Mouse (Mus musculus) natural killer cell, adult 2 months (primary cell): ENCODE measurements around the gene Ttc16.

ENCODE experiments used
- DNase-seq, 2 experiments: peaks; one replicate each; pipeline ENCODE4 v3.0.0; 2022; ENCODE audit warnings: low spot score in 2 of 2

Ttc16 gene

DNA sequence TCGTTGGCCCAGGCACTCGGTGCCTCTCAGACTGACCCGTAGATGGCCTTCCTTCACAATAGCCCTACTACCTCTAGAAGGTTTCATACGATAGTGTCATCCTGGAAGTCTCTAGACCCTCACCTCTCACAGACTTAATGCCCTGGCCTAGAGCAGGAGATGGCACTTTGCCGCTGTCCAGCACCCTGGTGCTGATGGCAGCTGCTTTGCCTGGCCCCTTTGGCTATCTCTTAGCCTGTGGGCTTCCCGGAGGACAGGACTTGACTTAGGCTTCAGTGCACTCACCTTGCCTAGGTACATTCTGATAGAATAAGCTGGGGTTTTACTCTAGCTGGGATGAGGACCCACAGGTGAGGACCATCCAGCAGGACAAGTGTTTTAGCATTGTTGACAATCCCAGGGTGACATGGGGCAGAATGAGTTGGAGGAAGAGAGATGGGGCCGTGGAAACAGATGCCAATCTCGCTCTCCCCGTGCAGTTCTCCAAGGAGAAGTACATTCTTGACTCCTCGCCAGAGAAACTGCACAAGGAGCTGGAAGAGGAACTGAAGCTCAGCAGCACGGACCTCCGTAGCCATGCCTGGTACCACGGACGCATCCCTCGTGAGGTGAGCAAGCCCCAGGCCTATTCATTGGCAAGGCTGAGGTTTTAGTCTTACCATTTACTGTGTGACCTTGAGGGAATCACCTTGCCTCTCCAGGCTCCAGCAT is 31.0 kb downstream of the Ttc16 start:
- DNase-seq: no peak

DNA sequence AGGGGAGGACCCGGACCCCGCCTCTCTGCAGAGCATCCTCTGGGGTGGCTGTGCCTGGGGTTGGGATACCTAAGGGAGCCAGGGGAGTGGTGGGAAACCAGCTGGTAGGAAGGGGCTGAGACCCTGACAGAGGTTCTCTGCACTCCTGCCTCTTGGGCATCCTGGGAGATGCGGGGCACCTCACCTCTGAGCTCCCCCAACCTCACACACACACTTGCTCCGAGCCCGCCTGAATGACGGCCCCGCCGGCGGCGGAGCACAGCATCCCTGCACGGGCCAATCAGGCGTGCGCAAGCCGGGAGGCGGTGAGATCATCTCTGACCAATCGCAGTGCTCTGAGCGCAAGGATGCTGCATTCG is 33.3 kb downstream of the Ttc16 start:
- DNase-seq: no peak

DNA sequence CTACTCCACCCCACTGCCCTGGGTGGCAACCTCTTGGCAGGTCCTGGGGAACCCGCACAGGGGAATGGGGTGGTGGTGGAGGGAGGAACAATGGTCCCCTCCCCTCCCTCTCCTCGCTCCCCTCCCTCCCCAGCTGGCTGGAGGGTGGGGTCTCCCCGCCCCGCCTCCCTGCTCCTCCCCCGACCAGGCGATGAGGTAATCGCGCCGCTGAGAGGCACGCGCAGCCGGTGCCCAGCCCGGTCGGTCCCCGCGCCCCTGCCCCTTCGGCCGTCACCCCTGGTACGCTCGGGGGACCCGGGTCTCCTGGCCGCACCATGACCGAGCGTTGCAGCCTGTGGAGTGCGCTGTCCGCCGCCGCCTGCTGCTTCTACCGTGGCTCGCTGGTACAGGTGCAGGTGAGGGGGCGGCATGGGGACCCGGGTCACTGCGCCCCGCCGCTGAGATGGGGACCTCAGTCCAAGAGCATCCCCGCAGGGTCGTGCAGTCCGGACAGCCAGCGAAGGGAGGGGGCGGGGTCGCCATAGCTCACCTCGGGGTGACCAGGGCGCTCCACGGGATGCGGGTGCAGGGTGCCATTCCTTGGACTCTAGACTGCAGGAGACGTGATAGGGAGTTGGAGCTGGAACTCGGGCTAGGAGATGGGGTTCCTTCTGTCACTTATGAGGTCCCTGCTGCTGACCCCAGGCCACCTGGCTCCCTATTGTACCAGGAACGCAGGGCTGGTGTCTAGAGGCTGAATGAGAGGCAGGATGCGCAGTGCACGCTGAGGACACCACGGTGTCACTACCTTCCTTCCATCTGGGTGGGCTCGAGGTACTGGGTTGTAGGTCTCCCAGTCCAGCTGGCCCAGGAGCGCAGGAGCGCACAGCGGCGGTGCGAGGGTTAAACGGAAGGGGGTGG is 33.9 kb downstream of the Ttc16 start:
- no peak for DNase-seq

DNA sequence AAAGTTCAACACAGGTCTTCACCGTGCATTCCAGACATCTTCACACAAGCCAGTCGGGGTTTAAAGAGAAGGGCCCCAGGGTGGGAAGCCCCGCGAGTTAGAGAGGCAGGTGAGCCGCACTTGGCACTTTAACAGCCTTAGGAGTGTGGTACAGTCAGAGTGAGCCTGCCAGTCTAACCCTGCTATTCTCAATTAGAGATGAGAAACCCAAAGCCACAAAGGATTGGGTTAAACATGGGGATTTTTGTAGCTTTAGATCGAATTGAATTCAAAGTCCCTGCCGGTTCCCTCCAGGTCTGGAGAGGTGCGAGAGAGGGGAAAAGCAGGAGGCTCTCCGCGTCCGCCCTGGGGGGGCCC is 34.5 kb downstream of the Ttc16 start, which contains the start of gene 6330409D20Rik:
TSS of gene 6330409D20Rik (minus strand) at position 101 of the 357 bp plus-strand sequence.
- no peak for DNase-seq

DNA sequence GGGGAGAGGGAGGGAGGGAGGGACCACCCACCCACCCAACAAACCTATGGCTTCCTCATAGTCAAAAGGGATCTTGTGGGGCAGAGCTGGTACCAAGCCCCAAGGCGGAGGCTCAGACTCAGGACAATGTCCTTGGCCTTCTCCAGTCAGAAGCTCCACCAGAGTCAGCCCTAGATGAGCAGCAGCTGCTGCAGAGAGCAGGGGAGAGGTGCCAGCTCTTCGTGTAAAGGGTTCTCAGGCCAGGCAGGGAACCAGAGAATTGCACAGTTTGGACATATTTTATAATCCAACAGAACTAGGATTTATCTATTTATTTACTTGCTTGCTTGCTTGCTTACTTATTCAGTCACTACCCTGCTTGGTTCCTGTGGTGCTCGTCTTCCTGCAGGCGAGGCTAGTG is 36.1 kb downstream of the Ttc16 start:
- DNase-seq: no peak

DNA sequence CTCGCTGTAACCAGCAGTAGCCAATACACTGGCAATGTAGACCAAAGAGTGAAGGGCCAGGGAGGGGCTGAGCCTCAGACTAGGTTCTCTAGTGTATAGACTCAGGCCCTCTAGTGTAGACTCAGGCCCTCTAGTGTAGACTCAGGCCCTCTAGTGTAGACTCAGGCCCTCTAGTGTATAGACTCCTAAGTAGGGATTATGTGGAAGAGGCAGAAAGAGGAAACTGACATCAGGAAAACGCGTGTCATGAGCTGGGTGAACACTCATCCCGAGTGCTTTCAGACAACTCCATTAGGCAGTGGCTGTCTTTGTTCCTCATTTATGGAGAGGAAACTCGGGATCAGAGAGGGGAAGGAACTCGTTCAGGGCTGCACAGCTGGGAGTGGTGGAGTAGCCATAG is 38.4 kb downstream of the Ttc16 start:
- no peak for DNase-seq

DNA sequence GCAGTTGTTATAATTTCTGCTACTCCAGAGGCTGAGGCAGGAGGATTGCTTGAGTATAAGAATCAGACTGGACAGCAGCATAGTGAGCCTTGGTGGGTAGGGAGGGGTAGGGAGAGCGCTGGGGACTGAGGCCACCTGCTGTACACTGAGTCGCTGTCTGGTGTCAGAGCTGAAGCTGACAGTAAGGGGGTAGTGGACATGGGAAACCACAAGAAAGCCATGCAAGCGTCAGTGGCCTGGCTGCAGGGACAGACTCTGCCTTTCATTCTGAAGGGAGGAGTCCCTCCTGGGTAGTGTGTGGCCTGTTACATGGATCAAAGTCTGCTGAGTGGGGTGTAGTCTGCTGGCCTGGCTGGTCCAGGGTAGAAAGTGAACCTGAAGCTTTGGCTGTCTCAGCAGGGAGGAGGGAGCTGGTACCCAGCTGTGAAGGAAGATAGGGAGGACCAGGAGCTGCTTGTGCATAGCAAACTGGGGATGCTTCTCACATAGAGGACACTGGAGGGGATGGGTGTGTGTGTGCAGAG is 39.1 kb downstream of the Ttc16 start:
- peak; percentile 52 to 73 for DNase-seq

DNA sequence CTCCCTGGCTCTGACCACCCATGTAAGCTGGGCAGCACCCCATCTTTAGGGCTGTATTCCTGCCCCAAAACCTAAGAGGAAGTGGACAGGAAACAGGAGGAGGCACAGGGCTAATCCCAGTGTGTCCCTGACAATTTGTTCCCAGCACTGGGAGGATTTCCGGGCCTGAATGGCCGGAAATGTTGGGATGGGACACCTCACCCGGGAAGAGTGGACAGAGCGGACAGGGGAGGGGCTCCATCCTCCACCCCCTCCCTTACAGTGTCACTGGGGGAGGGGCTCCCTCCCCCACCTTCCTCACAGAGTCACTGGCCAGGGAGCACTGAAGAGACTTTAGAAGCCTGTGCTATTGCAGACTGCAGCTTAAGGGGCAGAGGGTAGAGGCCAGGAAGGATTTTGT is 40.5 kb downstream of the Ttc16 start:
- DNase-seq: no peak

DNA sequence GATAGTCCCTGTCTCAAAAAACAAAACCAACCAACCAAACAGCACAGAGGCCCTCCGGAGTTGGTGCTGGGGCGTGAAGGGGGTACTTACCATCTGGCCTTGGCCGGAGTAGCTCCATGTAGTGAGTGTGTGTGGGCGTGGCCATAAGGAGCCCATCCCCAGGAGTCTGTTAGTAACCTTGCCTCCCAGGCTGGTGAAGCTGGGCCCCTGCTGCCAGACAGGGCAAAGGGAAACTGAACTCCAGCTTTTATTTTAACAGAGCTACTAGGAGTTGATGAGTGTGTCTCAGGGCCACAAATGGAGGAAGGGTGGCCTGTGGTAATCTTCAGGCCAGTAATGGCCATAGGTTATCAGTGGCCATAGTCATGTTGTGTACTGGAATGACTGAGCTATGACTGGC is 41.0 kb downstream of the Ttc16 start:
- DNase-seq: no peak

DNA sequence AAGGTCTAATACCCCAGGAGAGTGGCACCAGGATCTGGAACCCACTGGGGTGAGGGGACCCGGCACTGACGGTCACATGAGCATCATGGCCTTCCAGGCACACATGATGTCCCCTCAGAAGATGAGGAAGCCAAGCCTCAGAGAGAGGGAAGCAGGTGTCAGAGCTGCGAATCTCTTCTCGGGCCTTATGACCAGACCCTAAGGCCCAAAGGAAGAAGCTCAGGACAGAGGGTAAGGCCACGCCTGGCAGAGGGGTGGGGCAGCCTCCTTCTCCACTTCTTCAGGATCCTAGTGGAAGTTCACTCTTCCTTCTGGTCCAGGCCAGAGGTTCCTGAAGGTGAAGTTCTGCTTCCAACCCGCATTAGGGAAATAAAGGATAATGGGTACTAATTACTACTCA is 42.7 kb downstream of the Ttc16 start:
- no peak for DNase-seq

DNA sequence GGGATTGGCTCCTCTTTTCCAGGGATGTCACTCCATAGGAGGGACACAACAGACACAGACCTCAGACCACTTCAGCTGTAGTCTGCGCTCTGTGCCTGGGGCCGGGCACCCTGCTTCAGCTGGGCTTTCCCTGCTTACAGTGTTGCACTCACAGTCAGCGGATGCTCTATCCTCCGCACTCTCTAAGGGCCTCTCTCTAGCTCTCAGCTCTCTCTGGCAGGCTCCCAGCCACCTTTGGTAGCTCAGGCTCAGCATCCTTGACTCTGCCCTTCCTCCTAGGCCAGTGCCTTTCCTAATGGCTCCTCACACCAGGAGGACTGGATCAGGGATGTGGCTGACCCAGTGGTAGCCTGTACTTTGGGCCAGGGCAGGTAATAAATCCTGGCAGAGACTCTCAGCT is 43.5 kb downstream of the Ttc16 start:
- no peak for DNase-seq

DNA sequence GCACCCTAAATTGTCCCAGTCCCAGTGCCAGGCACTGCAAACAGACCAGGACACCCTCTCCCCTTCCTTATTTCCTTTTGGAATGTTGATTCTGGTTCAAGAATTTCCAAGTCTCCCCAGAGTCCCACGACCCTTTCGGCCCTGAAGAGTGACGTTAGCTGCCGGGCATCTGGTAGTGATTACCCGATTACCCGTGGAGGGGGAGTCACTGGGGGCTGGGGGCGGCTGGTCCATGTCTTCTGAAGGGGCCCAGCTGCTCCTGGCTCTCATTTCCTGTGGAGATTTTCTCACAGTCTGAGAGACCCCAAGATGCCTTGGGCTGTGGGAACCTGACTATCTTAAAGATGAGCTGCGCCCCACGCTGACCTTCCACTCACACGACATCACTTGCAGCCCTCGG is 44.6 kb downstream of the Ttc16 start:
- no peak for DNase-seq

DNA sequence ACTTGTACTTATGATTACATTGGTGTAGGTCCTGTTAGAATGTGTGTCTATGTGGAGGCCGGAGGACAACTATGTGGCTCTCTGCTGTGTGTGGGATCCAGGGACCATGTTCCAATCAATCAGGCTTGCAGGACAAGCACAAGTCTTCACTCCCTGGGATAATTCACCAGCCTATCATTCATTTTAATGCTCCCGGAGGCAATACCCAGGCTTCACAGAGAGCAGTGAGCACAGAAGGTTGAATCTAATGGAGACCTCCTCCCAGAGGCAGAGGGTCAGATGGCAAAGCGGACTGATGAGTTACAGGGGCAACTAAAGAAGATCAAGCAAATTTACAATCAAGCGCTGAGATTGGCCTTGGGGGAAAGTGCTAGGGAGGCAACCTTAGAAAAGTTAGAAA is 45.9 kb downstream of the Ttc16 start:
- no peak for DNase-seq

DNA sequence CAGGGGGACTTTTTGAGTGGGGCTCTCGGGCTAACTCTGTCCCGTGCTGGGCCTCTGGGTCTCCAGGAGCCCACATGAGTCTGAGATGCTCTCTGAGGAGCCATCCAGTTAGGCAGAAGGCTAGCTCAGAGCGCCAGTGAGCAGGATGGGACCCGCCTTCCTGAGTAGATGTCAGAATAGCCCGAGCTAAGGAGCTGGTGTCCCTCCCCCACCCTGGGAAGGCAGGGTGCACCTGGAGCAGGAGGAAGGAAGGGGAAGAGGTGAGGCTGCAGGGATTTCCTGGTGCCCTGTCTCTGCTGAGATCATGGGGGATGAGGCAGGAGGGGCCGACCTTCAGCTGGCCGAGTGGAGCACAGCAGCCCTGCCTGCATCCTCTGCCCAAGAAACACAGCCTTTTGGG is 47.0 kb downstream of the Ttc16 start:
- DNase-seq: no peak

DNA sequence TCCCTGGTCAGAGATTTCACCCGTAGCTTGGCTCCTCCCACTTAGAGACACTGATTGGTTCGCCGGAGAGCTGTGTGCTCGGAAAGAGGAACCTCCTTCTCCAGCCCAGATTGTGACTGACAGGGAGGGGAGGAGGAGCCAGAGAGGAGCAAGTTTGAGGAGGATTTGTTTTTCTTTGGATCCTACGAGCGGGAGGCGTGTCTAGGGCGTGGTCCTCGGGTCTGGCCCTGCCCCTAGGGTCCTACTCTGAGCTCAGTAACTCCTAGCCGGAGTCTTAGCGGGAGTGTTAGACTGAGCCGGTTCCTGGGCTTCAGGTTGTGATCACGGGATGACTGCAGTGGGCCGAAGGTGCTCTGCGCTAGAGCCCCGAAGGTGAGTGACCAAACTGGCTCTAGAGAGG is 48.0 kb downstream of the Ttc16 start:
- DNase-seq: peak; percentile 45 to 80

DNA sequence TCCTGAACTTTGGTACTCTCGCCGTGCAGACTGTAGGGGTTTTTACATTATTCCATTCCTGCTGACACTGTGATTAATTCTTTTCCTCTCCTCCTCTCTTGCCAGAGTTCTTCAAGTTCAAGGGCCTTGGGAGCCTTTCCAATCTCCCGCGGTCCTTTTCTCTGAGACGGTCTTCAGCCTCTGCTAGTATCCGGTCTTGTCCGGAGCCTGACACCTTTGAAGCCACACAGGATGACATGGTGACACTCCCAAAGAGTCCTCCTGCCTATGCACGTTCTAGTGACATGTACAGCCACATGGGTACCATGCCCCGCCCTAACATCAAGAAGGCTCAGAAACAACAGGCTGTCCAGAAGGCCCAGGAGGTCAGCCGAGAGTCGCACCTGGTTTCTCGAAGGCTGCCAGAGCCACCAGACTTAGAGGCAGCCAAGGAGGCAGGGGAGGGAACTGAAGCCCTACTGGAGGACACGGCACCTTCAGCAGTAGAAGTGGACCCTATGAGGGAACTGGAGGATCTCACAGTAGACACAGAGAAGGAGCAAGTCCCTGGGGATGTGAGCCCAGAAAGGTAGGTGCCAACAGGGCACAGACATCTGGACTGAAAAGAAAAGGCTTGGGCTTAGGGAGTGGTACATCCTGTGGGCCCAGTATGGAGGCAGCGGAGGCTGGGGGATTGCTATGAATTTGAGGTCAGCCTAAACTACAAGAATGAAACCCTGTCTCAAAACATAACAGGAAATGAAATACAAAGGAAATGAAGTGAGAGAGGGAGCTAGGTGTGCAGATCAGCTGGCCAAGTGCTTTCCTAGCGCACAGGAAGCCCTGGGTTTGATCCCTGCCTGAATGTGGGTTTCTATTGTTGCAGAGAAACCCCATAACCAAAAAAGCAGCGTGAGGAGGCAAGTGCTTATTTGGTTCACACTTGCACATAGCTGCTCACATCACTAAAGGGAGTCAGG is 50.3 kb downstream of the Ttc16 start:
- DNase-seq: peak; percentile 57 to 71

DNA sequence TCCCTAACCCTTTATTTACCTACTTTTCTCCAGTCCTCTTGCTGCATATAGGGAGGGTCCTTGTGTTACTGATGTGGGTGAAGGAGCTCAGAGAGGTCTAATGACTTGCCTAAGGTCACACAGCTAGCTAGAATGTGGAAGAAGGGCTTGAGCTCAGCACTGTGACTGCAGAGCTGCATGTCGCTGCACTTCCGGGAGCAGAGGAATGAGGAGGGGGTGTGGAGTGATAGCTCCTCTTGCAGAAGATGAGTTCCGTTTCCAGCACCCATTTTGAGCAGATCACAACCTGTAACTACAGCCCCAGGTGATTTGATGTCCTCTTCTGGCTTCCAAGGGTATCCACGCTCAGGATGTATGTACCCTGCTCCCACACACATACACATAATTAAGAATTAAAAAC is 51.3 kb downstream of the Ttc16 start:
- DNase-seq: no peak

DNA sequence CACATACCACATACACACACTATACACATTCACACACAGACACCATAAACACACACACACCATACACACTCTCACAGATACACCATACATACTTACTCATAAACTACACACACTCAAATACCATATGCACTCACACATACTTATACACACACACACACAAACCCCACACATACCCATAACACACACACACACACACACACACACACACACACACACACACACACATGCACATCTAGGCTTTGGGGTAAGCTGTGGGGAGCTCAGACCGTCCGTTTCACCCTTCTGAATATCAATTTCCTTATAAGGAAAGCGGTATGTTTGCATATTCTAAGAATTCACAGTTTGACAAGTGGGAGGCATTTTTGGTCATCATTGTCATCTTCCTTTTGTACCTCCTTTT is 52.9 kb downstream of the Ttc16 start:
- DNase-seq: no peak

DNA sequence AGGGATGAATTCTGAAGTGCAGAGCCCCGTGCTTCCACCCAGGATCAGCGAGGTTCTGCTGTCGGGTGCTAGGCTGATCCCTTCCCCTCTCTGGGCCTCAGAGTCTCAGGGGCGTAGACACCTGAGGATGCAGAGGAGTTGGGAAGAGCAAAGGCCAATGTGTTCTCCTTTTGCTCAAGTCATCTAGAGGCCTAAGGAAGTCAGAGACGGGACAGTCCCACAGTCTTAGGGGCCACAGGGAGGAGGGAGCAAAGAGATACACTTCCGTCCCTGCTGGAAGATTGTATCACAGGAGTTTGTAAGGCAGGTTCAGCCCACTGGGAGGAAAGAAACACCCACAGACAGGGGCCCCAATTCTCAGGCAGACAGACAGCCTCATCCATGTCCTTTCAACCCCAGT is 53.4 kb downstream of the Ttc16 start:
- DNase-seq: peak in 1 of 2 experiments; percentile 21

DNA sequence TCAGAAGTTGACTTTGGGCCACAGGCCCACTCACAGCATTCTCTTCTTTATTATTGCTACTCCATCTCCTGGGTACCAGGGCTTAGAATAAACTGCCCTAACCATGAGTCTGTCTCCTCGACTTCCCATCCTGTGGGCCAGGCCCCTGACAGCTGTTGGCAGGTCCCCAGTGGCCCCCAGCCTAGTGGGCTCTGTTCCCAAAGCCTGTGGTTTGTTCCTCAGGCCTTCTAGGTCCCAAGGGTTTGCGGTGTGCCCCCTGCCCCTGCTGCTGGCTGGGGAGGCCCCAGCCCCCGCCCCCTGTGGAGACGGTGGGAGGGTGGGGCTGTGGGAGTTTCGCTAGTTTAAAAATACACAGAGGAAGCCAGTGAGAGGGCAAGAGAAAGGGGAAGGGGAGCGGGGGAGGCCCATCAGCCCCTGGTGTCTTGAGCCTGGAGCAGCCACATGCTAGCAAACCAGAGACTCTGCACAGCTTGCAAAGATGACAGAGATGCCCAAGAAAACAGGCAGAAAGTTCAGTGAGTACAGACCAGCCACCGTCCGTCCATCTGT is 54.7 kb downstream of the Ttc16 start, which contains the start of gene Sh2d3c:
TSS of gene Sh2d3c (plus strand) at position 375 of the 549 bp plus-strand sequence.
- peak; percentile 50 to 55 for DNase-seq

DNA sequence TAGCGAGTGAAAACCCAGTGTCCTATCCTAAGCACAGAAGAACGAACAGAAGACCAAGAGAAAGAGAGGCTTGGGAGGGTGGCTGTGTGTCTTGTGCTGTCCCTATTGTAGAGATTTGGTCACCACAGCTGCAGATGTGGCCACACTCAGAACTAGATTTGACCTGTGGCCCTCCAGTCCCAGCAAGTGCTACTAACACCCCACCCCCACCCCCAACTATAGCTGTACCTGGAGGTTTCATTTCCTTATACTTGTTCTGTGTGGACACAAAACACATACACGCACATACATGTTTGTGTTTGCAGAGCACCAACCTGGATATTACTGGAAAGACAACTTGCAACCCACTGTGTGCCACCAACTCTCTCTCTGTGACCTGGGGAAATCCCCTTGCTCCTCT is 55.4 kb downstream of the Ttc16 start:
- DNase-seq: no peak
